Mouse (Mus musculus): ENCODE measurements at regions not wholly inside any gene's neighbourhood (a gene's known extent, or its start where the extent isn't known, plus 50 kb on each side); places are given as distances from the start of the nearest gene placed in this dataset.
A peak's percentile ranks its signal among the peaks of the same experiment; 100 is the strongest.

GRCm38 (mm10) chr5:64599865-64600288 is 203.3 kb upstream of the Klf3 start:
- Histone ChIP-seq H3K27ac (replicated peaks; ENCODE audit: low read depth, low read length) (peak overlapping the region; percentile 23; the same call in 1 of the 2 replicates), H3K4me1 (ENCODE audit: control insufficient read depth, insufficient read depth, low read length) (peaks cover 30% of the 10 kb centered on the region), H3K9ac (ENCODE audit: low read length) (no peak overlapping the region), H3K36me3 (ENCODE audit: control insufficient read depth, insufficient read depth, low read length) (no peaks in the 10 kb centered on the region), H3K4me3 (ENCODE audit: low read depth, low read length) (no peak overlapping the region), H3K27me3 (ENCODE audit: control insufficient read depth, insufficient read depth, low read length) (no peaks in the 10 kb centered on the region), H3K4me2 (ENCODE audit: low read depth, severe bottlenecking) (no peak overlapping the region), H3K9me3 (ENCODE audit: control insufficient read depth, low read length) (no peaks in the 10 kb centered on the region)
- DNase-seq (ENCODE audit: low spot score) (peak; percentile 56), ATAC-seq (ENCODE audit: insufficient number of reproducible peaks, low FRiP score, low TSS enrichment, low read depth) (peak; percentile 55; the same call in 1 of the 2 replicates)
- WGBS = 29% methylated on average over 13 of the region's 13 CpGs

DNA sequence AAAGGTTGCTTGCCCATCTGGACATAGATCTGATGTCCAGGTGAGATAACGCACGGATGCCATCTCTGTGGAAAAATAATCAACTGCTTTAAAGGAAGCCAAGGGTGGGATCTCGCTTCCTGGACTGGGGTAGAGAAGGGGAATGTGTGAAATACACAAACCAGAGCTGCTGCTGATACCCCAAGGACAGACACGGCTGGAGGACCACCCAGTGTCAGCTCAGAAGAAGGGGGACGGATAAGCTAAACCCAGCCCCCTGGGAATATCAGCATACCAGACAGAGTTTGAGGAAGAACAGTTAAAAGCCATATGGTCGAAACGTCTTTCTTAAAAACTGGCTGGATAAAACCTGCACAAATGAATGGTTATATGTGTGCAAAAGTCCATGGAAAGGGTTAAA is 202.8 kb upstream of the Klf3 start:
- no peak overlapping the region for H3K9ac ChIP-seq (ENCODE audit: low read length)

DNA sequence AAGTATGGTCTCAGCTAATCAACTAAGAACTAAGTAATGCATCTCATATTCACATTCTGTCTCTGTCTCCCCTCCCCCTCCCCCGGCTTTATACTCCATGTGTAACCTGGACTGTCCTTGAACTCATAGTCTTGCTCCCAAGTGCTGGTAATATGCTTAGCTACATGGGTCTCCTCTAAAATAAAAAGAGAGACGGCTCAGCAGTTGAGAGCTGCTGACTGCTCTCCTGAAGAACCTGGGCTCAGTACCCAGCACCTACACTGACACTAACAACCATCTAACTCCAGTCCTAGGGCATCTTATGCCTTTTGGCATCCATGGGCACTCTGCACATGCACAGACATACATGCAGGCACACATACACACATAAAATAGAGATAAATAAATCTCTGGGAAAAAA is 202.4 kb upstream of the Klf3 start:
- no peaks in the 10 kb centered on the region for H3K36me3 ChIP-seq (ENCODE audit: control insufficient read depth, insufficient read depth, low read length)
- H3K27me3 ChIP-seq (ENCODE audit: control insufficient read depth, insufficient read depth, low read length) = no peaks in the 10 kb centered on the region
- peaks cover 20% of the 10 kb centered on the region for H3K4me1 ChIP-seq (ENCODE audit: control insufficient read depth, insufficient read depth, low read length)
- no peak overlapping the region for H3K9ac ChIP-seq (ENCODE audit: low read length)
- no peaks in the 10 kb centered on the region for H3K9me3 ChIP-seq (ENCODE audit: control insufficient read depth, low read length)
- 57% methylated on average over 2 of the region's 2 CpGs for WGBS
- peak overlapping the region; percentile 10; the same call in 1 of the 2 replicates for H3K27ac ChIP-seq (replicated peaks; ENCODE audit: low read depth, low read length)
- no peak overlapping the region for H3K4me2 ChIP-seq (ENCODE audit: low read depth, severe bottlenecking)
- H3K4me3 ChIP-seq (ENCODE audit: low read depth, low read length) = no peak overlapping the region
- ATAC-seq (ENCODE audit: insufficient number of reproducible peaks, low FRiP score, low TSS enrichment, low read depth) (no peak), DNase-seq (ENCODE audit: low spot score) (no peak)

More for the DNA sequence above, 202.8 kb upstream of the Klf3 start:
- peak; percentile 59; the same call in 1 of the 2 replicates for ATAC-seq (ENCODE audit: insufficient number of reproducible peaks, low FRiP score, low TSS enrichment, low read depth)
- H3K27ac ChIP-seq (replicated peaks; ENCODE audit: low read depth, low read length) = no peak overlapping the region; the same call in 1 of the 2 replicates
- H3K4me3 ChIP-seq (ENCODE audit: low read depth, low read length) = no peak overlapping the region
- no peak for DNase-seq (ENCODE audit: low spot score)
- 0 out of 2 replicates have a peak overlapping the region, but pooled peaks have one; percentile 3 for H3K4me2 ChIP-seq (ENCODE audit: low read depth, severe bottlenecking)
- H3K27me3 ChIP-seq (ENCODE audit: control insufficient read depth, insufficient read depth, low read length) = no peaks in the 10 kb centered on the region
- H3K9me3 ChIP-seq (ENCODE audit: control insufficient read depth, low read length) = no peaks in the 10 kb centered on the region
- no peaks in the 10 kb centered on the region for H3K36me3 ChIP-seq (ENCODE audit: control insufficient read depth, insufficient read depth, low read length)
- WGBS = 32% methylated on average over 7 of the region's 7 CpGs
- peaks cover 24% of the 10 kb centered on the region for H3K4me1 ChIP-seq (ENCODE audit: control insufficient read depth, insufficient read depth, low read length)

- ATAC-seq (ENCODE audit: insufficient number of reproducible peaks, low FRiP score, low TSS enrichment, low read depth) (no peak), DNase-seq (ENCODE audit: low spot score) (no peak)
- no peak overlapping the region for H3K9ac ChIP-seq (ENCODE audit: low read length)
- H3K4me2 ChIP-seq (ENCODE audit: low read depth, severe bottlenecking) = no peak overlapping the region
- H3K27me3 ChIP-seq (ENCODE audit: control insufficient read depth, insufficient read depth, low read length) = no peaks in the 10 kb centered on the region
- no peak overlapping the region for H3K4me3 ChIP-seq (ENCODE audit: low read depth, low read length)
- H3K9me3 ChIP-seq (ENCODE audit: control insufficient read depth, low read length) = no peaks in the 10 kb centered on the region
- H3K4me1 ChIP-seq (ENCODE audit: control insufficient read depth, insufficient read depth, low read length) = peaks cover 16% of the 10 kb centered on the region
- H3K36me3 ChIP-seq (ENCODE audit: control insufficient read depth, insufficient read depth, low read length) = no peaks in the 10 kb centered on the region
- 62% methylated on average over 8 of the region's 8 CpGs for WGBS
- no peak overlapping the region for H3K27ac ChIP-seq (replicated peaks; ENCODE audit: low read depth, low read length)
Observed at GRCm38 (mm10) chr5:64601285-64601684, 201.9 kb upstream of the Klf3 start.

- H3K9me3 ChIP-seq (ENCODE audit: control insufficient read depth, low read length) = no peaks in the 10 kb centered on the region
- H3K4me1 ChIP-seq (ENCODE audit: control insufficient read depth, insufficient read depth, low read length) = peaks cover 12% of the 10 kb centered on the region
- H3K9ac ChIP-seq (ENCODE audit: low read length) = no peak overlapping the region
- no peaks in the 10 kb centered on the region for H3K36me3 ChIP-seq (ENCODE audit: control insufficient read depth, insufficient read depth, low read length)
- H3K4me2 ChIP-seq (ENCODE audit: low read depth, severe bottlenecking) = no peak overlapping the region
- DNase-seq (ENCODE audit: low spot score) (no peak), ATAC-seq (ENCODE audit: insufficient number of reproducible peaks, low FRiP score, low TSS enrichment, low read depth) (no peak)
- no peaks in the 10 kb centered on the region for H3K27me3 ChIP-seq (ENCODE audit: control insufficient read depth, insufficient read depth, low read length)
- H3K27ac ChIP-seq (replicated peaks; ENCODE audit: low read depth, low read length) = no peak overlapping the region
- H3K4me3 ChIP-seq (ENCODE audit: low read depth, low read length) = no peak overlapping the region
- 80% methylated on average over 5 of the region's 5 CpGs for WGBS
Observed at GRCm38 (mm10) chr5:64601832-64602231, 201.4 kb upstream of the Klf3 start.

DNA sequence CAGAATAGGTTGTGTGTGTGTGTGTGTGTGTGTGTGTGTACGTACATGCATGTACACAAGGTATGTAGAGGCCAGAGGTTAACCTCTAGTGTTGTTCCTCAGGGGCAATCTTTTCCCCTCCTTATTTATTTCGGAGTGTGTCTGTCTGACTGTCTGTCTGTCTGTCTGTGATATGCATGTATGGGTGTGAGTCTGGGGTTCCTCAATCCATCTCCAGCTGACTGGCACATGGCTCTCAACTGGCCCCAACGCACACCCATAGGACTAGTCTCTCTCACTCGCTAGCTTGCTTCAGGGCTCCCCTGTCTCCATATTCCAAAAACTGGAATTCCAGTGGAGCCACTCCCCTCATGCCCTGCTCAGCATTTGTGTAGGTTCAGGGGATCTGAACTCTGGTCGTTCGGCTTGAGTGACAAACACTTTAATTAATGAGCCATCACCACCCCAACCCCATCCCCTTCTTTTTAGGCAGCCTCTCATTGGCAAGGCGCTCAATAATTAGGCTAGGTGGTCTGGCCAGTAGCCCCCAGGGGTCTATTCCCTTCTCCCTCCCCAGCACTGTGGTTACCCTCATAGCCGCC is 200.7 kb upstream of the Klf3 start:
- H3K4me2 ChIP-seq (ENCODE audit: low read depth, severe bottlenecking) = no peak overlapping the region
- DNase-seq (ENCODE audit: low spot score) = no peak
- H3K27ac ChIP-seq (replicated peaks; ENCODE audit: low read depth, low read length) = no peak overlapping the region
- peaks cover 9% of the 10 kb centered on the region for H3K4me1 ChIP-seq (ENCODE audit: control insufficient read depth, insufficient read depth, low read length)
- 82% methylated on average over 8 of the region's 8 CpGs for WGBS
- no peaks in the 10 kb centered on the region for H3K9me3 ChIP-seq (ENCODE audit: control insufficient read depth, low read length)
- no peaks in the 10 kb centered on the region for H3K27me3 ChIP-seq (ENCODE audit: control insufficient read depth, insufficient read depth, low read length)
- H3K36me3 ChIP-seq (ENCODE audit: control insufficient read depth, insufficient read depth, low read length) = no peaks in the 10 kb centered on the region
- H3K9ac ChIP-seq (ENCODE audit: low read length) = no peak overlapping the region
- ATAC-seq (ENCODE audit: insufficient number of reproducible peaks, low FRiP score, low TSS enrichment, low read depth) = no peak
- H3K4me3 ChIP-seq (ENCODE audit: low read depth, low read length) = no peak overlapping the region

- no peaks in the 10 kb centered on the region for H3K27me3 ChIP-seq (ENCODE audit: control insufficient read depth, insufficient read depth, low read length)
- no peak for ATAC-seq (ENCODE audit: insufficient number of reproducible peaks, low FRiP score, low TSS enrichment, low read depth)
- no peaks in the 10 kb centered on the region for H3K9me3 ChIP-seq (ENCODE audit: control insufficient read depth, low read length)
- H3K36me3 ChIP-seq (ENCODE audit: control insufficient read depth, insufficient read depth, low read length) = no peaks in the 10 kb centered on the region
- H3K4me3 ChIP-seq (ENCODE audit: low read depth, low read length) = no peak overlapping the region
- WGBS = 90% methylated on average over 11 of the region's 11 CpGs
- peaks cover 9% of the 10 kb centered on the region for H3K4me1 ChIP-seq (ENCODE audit: control insufficient read depth, insufficient read depth, low read length)
- H3K9ac ChIP-seq (ENCODE audit: low read length) = no peak overlapping the region
- no peak overlapping the region for H3K27ac ChIP-seq (replicated peaks; ENCODE audit: low read depth, low read length)
- DNase-seq (ENCODE audit: low spot score) = no peak
- H3K4me2 ChIP-seq (ENCODE audit: low read depth, severe bottlenecking) = no peak overlapping the region
Observed at GRCm38 (mm10) chr5:64602996-64603755, 200.0 kb upstream of the Klf3 start.

GRCm38 (mm10) chr5:64605171-64605570 is 198.0 kb upstream of the Klf3 start:
- no peaks in the 10 kb centered on the region for H3K9me3 ChIP-seq (ENCODE audit: control insufficient read depth, low read length)
- H3K27me3 ChIP-seq (ENCODE audit: control insufficient read depth, insufficient read depth, low read length) = no peaks in the 10 kb centered on the region
- H3K4me3 ChIP-seq (ENCODE audit: low read depth, low read length) = no peak overlapping the region
- ATAC-seq (ENCODE audit: insufficient number of reproducible peaks, low FRiP score, low TSS enrichment, low read depth) (no peak), DNase-seq (ENCODE audit: low spot score) (no peak)
- no peak overlapping the region for H3K27ac ChIP-seq (replicated peaks; ENCODE audit: low read depth, low read length)
- peaks cover 9% of the 10 kb centered on the region for H3K4me1 ChIP-seq (ENCODE audit: control insufficient read depth, insufficient read depth, low read length)
- no peaks in the 10 kb centered on the region for H3K36me3 ChIP-seq (ENCODE audit: control insufficient read depth, insufficient read depth, low read length)
- no peak overlapping the region for H3K4me2 ChIP-seq (ENCODE audit: low read depth, severe bottlenecking)
- no peak overlapping the region for H3K9ac ChIP-seq (ENCODE audit: low read length)
